Mouse (Mus musculus) limb, embryonic 12.5 days (tissue): ENCODE data around the gene Hist1h4b. TPM values are rescaled to one million over a fixed set of nuclear protein-coding genes. Genes with fewer than 3 reads are reported as not detected.
A peak's percentile ranks its signal among the peaks of the same experiment; 100 is the strongest.

Experiments used
- ATAC-seq: fragments of 200-750 bp; cut with Nextera tagmentation; 2 replicates; pipeline ENCODE4 v1.8.0; 2017; ENCODE audit warnings: low read depth, moderate TSS enrichment; ENCODE audit not compliant: insufficient number of reproducible peaks, insufficient read depth, low FRiP score, low TSS enrichment
- H3K27ac ChIP-seq: fragments of 300-500 bp; sonication (generic); 2 replicates; pipeline ENCODE4 v1.5.1; 2016; ENCODE audit warnings: mild to moderate bottlenecking, moderate library complexity
- H3K27me3 ChIP-seq: fragments of 300-500 bp; sonication (generic); 2 replicates; pipeline ENCODE4 v1.6.1; 2016; ENCODE audit warnings: mild to moderate bottlenecking, moderate library complexity
- H3K36me3 ChIP-seq: fragments of 300-500 bp; sonication (generic); 2 replicates; pipeline ENCODE4 v1.6.1; 2016; ENCODE audit warnings: mild to moderate bottlenecking, moderate library complexity
- H3K4me1 ChIP-seq: fragments of 300-500 bp; sonication (generic); replicated peaks from 2 replicates; pipeline ENCODE4 v1.6.1; 2016
- H3K4me2 ChIP-seq: fragments of 300-500 bp; sonication (generic); 2 replicates; pipeline ENCODE4 v1.6.1; 2016; ENCODE audit warnings: mild to moderate bottlenecking, moderate library complexity
- H3K4me3 ChIP-seq: fragments of 300-500 bp; sonication (generic); replicated peaks from 2 replicates; pipeline ENCODE4 v1.5.1; 2016; ENCODE audit warnings: mild to moderate bottlenecking
- H3K9ac ChIP-seq: fragments of 300-500 bp; sonication (generic); replicated peaks from 2 replicates; pipeline ENCODE4 v1.6.1; 2016; ENCODE audit warnings: mild to moderate bottlenecking, moderate library complexity
- H3K9me3 ChIP-seq: fragments of 300-500 bp; sonication (generic); 2 replicates; pipeline ENCODE4 v1.6.1; 2016; ENCODE audit warnings: mild to moderate bottlenecking, moderate library complexity
- WGBS: fragments of 180-500 bp; shearing (Covaris S2); methylation state at CpG from one replicate; pipeline ENCODE4 v1.1.7; 2016; 5-methylcytosine and 5-hydroxymethylcytosine counted together
- polyA plus RNA-seq: library from polyadenylated mRNA; unstranded; fragments of >200 nt; fragmentation: Nextera tagmentation; extraction: Ambion mirVana; gene quantifications from 2 replicates; pipeline ENCODE4 v1.2.1, GENCODE M21; 2016

Gene Hist1h4b
- polyA plus RNA-seq, 1 experiment from 2014 or later, result 9.1 TPM

GRCm38 (mm10) chr13:23728472-23729191 is 28.2 kb upstream of the Hist1h4b start:
- Histone ChIP-seq H3K4me2 (no peak overlapping the region), H3K4me1 (no peaks in the 10 kb centered on the region; the same call in 1 of the 2 replicates), H3K9ac (no peak overlapping the region), H3K4me3 (no peak overlapping the region), H3K9me3 (no peaks in the 10 kb centered on the region), H3K27ac (no peak overlapping the region), H3K27me3 (no peaks in the 10 kb centered on the region), H3K36me3 (no peaks in the 10 kb centered on the region)
- no peak for ATAC-seq
- 88% methylated on average over 18 of the region's 18 CpGs for WGBS

GRCm38 (mm10) chr13:23729192-23729525 is 27.7 kb upstream of the Hist1h4b start:
- Histone ChIP-seq H3K36me3 (no peaks in the 10 kb centered on the region), H3K27me3 (no peaks in the 10 kb centered on the region), H3K27ac (no peak overlapping the region), H3K4me2 (no peak overlapping the region), H3K4me1 (no peaks in the 10 kb centered on the region; the same call in 1 of the 2 replicates), H3K4me3 (no peak overlapping the region), H3K9me3 (no peaks in the 10 kb centered on the region), H3K9ac (no peak overlapping the region)
- no peak for ATAC-seq
- 92% methylated on average over 9 of the region's 9 CpGs for WGBS

- Histone ChIP-seq H3K4me2 (no peak overlapping the region), H3K27me3 (no peaks in the 10 kb centered on the region), H3K9ac (no peak overlapping the region), H3K27ac (no peak overlapping the region), H3K36me3 (no peaks in the 10 kb centered on the region), H3K4me3 (no peak overlapping the region), H3K9me3 (no peaks in the 10 kb centered on the region), H3K4me1 (no peaks in the 10 kb centered on the region; the same call in 1 of the 2 replicates)
- WGBS, result 90% methylated on average over 5 of the region's 5 CpGs
- ATAC-seq, result no peak
Observed at GRCm38 (mm10) chr13:23729706-23730105, 27.1 kb upstream of the Hist1h4b start.

GRCm38 (mm10) chr13:23730479-23730878 is 26.3 kb upstream of the Hist1h4b start:
- ATAC-seq, result no peak
- Histone ChIP-seq H3K4me3 (no peak overlapping the region), H3K27me3 (no peaks in the 10 kb centered on the region), H3K9me3 (no peaks in the 10 kb centered on the region), H3K36me3 (no peaks in the 10 kb centered on the region), H3K9ac (no peak overlapping the region), H3K4me1 (no peaks in the 10 kb centered on the region), H3K4me2 (no peak overlapping the region), H3K27ac (no peak overlapping the region)
- 52% methylated on average over 8 of the region's 8 CpGs for WGBS

- Histone ChIP-seq H3K9me3 (no peaks in the 10 kb centered on the region), H3K4me3 (no peak overlapping the region), H3K36me3 (no peaks in the 10 kb centered on the region), H3K27ac (no peak overlapping the region), H3K9ac (no peak overlapping the region), H3K4me1 (no peaks in the 10 kb centered on the region), H3K27me3 (no peaks in the 10 kb centered on the region), H3K4me2 (no peak overlapping the region)
- 29% methylated on average over 8 of the region's 8 CpGs for WGBS
- ATAC-seq, result no peak
Observed at GRCm38 (mm10) chr13:23732156-23732804, 24.5 kb upstream of the Hist1h4b start.

- Histone ChIP-seq H3K27me3 (no peaks in the 10 kb centered on the region), H3K36me3 (no peaks in the 10 kb centered on the region), H3K4me1 (peaks cover 9% of the 10 kb centered on the region), H3K9me3 (no peaks in the 10 kb centered on the region), H3K4me2 (no peak overlapping the region), H3K9ac (no peak overlapping the region), H3K27ac (no peak overlapping the region), H3K4me3 (no peak overlapping the region)
- WGBS, result 85% methylated on average over 5 of the region's 5 CpGs
- no peak for ATAC-seq
Observed at GRCm38 (mm10) chr13:23737091-23737490, 19.7 kb upstream of the Hist1h4b start.

- no peaks in the 10 kb centered on the region for H3K36me3 ChIP-seq
- no peaks in the 10 kb centered on the region for H3K9me3 ChIP-seq
- peak overlapping the region; percentile 89 for H3K9ac ChIP-seq
- ATAC-seq, result no peak
- H3K27me3 ChIP-seq, result no peaks in the 10 kb centered on the region
- peak overlapping the region; percentile 86 for H3K4me2 ChIP-seq
- peaks cover 9% of the 10 kb centered on the region for H3K4me1 ChIP-seq
- peak overlapping the region; percentile 99 for H3K27ac ChIP-seq
- H3K4me3 ChIP-seq, result peak overlapping the region; percentile 59
- WGBS, result 26% methylated on average over 4 of the region's 4 CpGs
Observed at GRCm38 (mm10) chr13:23738041-23738440, 18.8 kb upstream of the Hist1h4b start.

GRCm38 (mm10) chr13:23738677-23739068 is 18.1 kb upstream of the Hist1h4b start, which contains the start of gene Hist1h1c:
Hist1h1c (plus strand) TSS chr13:23738808.
- peak within 1 kb of the TSS; percentile 86 for H3K4me2 ChIP-seq
- WGBS, result 0% methylated on average over 35 of the region's 38 CpGs
- no peaks in the 10 kb centered on the region for H3K36me3 ChIP-seq
- H3K4me3 ChIP-seq, result peak within 1 kb of the TSS; percentile 59
- peak within 1 kb of the TSS; percentile 89 for H3K9ac ChIP-seq
- no peaks in the 10 kb centered on the region for H3K27me3 ChIP-seq
- H3K4me1 ChIP-seq, result peaks cover 9% of the 10 kb centered on the region
- ATAC-seq, result peak; percentile 95
- no peaks in the 10 kb centered on the region for H3K9me3 ChIP-seq
- H3K27ac ChIP-seq, result peak within 1 kb of the TSS; percentile 99

- peak overlapping the region; percentile 89 for H3K9ac ChIP-seq
- no peaks in the 10 kb centered on the region for H3K9me3 ChIP-seq
- H3K4me3 ChIP-seq, result peak overlapping the region; percentile 59
- H3K27ac ChIP-seq, result peak overlapping the region; percentile 99
- H3K4me1 ChIP-seq, result peaks cover 14% of the 10 kb centered on the region
- H3K4me2 ChIP-seq, result peak overlapping the region; percentile 86
- no peaks in the 10 kb centered on the region for H3K36me3 ChIP-seq
- under 1% methylated on average over 39 of the region's 39 CpGs for WGBS
- no peaks in the 10 kb centered on the region for H3K27me3 ChIP-seq
- peak; percentile 92 for ATAC-seq
Observed at GRCm38 (mm10) chr13:23739069-23739921, 17.5 kb upstream of the Hist1h4b start.

- 2% methylated on average over 14 of the region's 14 CpGs for WGBS
- no peaks in the 10 kb centered on the region for H3K27me3 ChIP-seq
- no peaks in the 10 kb centered on the region for H3K9me3 ChIP-seq
- H3K36me3 ChIP-seq, result no peaks in the 10 kb centered on the region
- H3K27ac ChIP-seq, result peak overlapping the region; percentile 99
- H3K4me1 ChIP-seq, result peaks cover 18% of the 10 kb centered on the region
- peak overlapping the region; percentile 59 for H3K4me3 ChIP-seq
- peak overlapping the region; percentile 89 for H3K9ac ChIP-seq
- ATAC-seq, result no peak
- H3K4me2 ChIP-seq, result peak overlapping the region; percentile 86
Observed at GRCm38 (mm10) chr13:23739922-23740252, 16.9 kb upstream of the Hist1h4b start.

GRCm38 (mm10) chr13:23740256-23740840 is 16.5 kb upstream of the Hist1h4b start:
- peak overlapping the region; percentile 99 for H3K27ac ChIP-seq
- no peaks in the 10 kb centered on the region for H3K27me3 ChIP-seq
- no peaks in the 10 kb centered on the region for H3K9me3 ChIP-seq
- peaks cover 18% of the 10 kb centered on the region for H3K4me1 ChIP-seq
- no peaks in the 10 kb centered on the region for H3K36me3 ChIP-seq
- 36% methylated on average over 13 of the region's 13 CpGs for WGBS
- peak overlapping the region; percentile 59 for H3K4me3 ChIP-seq
- peak overlapping the region; percentile 86 for H3K4me2 ChIP-seq
- H3K9ac ChIP-seq, result peak overlapping the region; percentile 89
- no peak for ATAC-seq
